Mouse (Mus musculus): Measurements from ENCODE around the gene Nxt1.

DNA sequence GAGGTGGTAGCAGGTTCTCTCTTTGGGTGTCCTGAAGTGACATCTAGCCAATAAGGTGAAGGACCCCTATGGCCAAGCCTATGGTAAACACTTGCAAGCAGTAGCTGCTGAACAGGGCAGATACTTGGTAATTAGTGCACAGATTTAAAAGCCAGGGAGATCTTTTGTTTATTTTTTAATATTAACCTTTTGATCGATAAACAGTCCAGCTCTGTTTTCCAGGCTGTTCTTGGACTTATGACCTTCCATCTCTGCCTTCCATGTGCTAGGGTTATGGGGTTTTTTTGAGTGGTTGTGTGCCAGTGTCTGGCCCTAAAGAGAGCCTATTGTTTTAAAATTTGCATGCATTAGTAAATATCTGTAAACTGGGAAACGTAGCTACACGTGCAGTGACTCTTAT is 17.9 kb downstream of the Nxt1 start:
- TF ChIP-seq CTCF (IDR thresholded peaks at IDR 0.05; ENCODE audit: borderline replicate concordance, insufficient read depth, low read depth, low read length) (no peak), POLR2A (IDR thresholded peaks at IDR 0.05; ENCODE audit: borderline replicate concordance, insufficient read depth, low read length) (no peak)
